Mouse (Mus musculus) forebrain, postnatal 0 days (tissue): ENCODE measurements around the gene Elobl. TPM values are rescaled to one million over a fixed set of nuclear protein-coding genes. Genes with fewer than 3 reads are reported as not detected.
"Not testable (repeated sequence)": the region's sequence is repeated elsewhere in the genome, so short reads cannot be mapped to it uniquely, and the experiment has no call there.

ENCODE experiments used
- ATAC-seq: fragments of 200-750 bp; cut with Nextera tagmentation; 2 replicates; pipeline ENCODE4 v1.8.0; 2017; ENCODE audit warnings: mild to moderate bottlenecking, moderate library complexity
- DNase-seq: peaks from one replicate; pipeline ENCODE4 v3.0.0-alpha.2; 2015
- H3K27ac ChIP-seq: fragments of 300-500 bp; sonication (generic); 2 replicates; pipeline ENCODE4 v1.5.1; 2014; ENCODE audit warnings: low read depth, mild to moderate bottlenecking, antibody characterized with exemption, low read length, moderate library complexity, mixed read lengths
- H3K27me3 ChIP-seq: fragments of 300-500 bp; sonication (generic); 2 replicates; pipeline ENCODE4 v1.6.1; 2014; ENCODE audit warnings: mild to moderate bottlenecking, low read length, mixed read lengths; ENCODE audit not compliant: insufficient read depth
- H3K36me3 ChIP-seq: fragments of 300-500 bp; sonication (generic); 2 replicates; pipeline ENCODE4 v1.6.1; 2014; ENCODE audit warnings: mild to moderate bottlenecking, moderate library complexity; ENCODE audit not compliant: insufficient read depth
- H3K4me1 ChIP-seq: fragments of 300-500 bp; sonication (generic); 2 replicates; pipeline ENCODE4 v1.6.1; 2014; ENCODE audit warnings: antibody characterized with exemption; ENCODE audit not compliant: insufficient read depth
- H3K4me2 ChIP-seq: fragments of 300-500 bp; sonication (generic); 2 replicates; pipeline ENCODE4 v1.6.1; 2014; ENCODE audit warnings: low read depth, mild to moderate bottlenecking, moderate library complexity
- H3K4me3 ChIP-seq: fragments of 300-500 bp; sonication (generic); 2 replicates; pipeline ENCODE4 v1.5.1; 2014; ENCODE audit warnings: low read depth, low read length, mixed read lengths
- H3K9ac ChIP-seq: fragments of 300-500 bp; sonication (generic); 2 replicates; pipeline ENCODE4 v1.6.1; 2014; ENCODE audit warnings: mild to moderate bottlenecking
- H3K9me3 ChIP-seq: fragments of 300-500 bp; sonication (generic); 2 replicates; pipeline ENCODE4 v1.6.1; 2016; ENCODE audit warnings: low read length
- CTCF ChIP-seq: sonication (generic); IDR thresholded peaks from 2 replicates; pipeline ENCODE4 v1.5.1; 2016; ENCODE audit warnings: antibody characterized with exemption, control low read depth, low read depth
- WGBS: fragments of 180-500 bp; shearing (Covaris S2); extraction: QIAGEN DNeasy Blood & Tissue Kit; methylation state at CpG from one replicate; pipeline ENCODE4 v1.1.7; 2014; 5-methylcytosine and 5-hydroxymethylcytosine counted together
- polyA plus RNA-seq: library from polyadenylated mRNA; unstranded; fragments of >200 nt; fragmentation: Nextera tagmentation; extraction: Ambion mirVana; gene quantifications from 2 replicates; pipeline ENCODE4 v1.2.1, GENCODE M21; 2015
- total RNA-seq: library from RNA; depleted of rRNA; stranded (reverse); fragments of >200 nt; gene quantifications from 2 replicates; pipeline ENCODE4 v1.2.3, GENCODE M21; 2014

The Elobl gene
- total and polyA plus RNA-seq, 2 experiments from 2014 or later = not detected

DNA sequence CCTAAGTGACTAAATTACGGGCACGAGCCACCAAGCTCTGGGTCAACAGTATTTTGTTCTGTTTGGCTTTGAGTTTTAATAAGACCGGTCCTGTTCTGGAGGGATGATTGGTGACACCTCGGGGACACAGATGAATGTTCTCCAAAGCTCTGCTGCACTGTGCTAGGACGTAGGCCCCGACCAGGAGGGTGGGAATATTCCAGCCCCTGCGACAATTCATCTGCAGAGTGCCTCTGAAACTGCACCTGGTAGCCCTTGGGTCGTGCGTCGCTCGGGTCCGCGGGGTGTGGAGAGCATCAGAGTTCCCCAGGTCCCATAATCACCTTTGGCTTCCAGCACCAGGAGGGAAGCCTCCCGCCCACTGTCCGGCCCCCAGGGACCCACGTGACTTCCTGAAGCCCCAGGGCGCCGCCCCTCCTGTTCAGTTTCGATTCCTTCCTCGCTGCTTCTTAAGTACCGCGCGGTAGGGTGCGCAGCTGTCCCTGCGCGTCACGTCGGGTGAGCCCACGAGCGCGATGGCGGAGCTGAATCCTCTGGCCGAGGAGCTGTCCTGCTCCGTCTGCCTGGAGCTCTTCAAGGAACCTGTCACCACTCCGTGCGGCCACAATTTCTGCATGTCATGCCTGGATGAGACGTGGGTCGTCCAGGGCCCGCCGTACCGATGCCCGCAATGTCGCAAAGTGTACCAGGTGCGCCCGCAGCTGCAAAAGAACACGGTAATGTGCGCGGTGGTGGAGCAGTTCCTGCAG lies 32.4 kb upstream of the Elobl start, which contains the start of gene Trim25:
Gene Trim25 (plus strand): TSS at position 403 of the 749 bp plus-strand sequence.
- Histone ChIP-seq H3K4me2 (peak within 1 kb of the TSS; percentile 41), H3K27ac (peak within 1 kb of the TSS; percentile 4; the same call in 1 of the 2 replicates), H3K9me3 (no peaks in the 10 kb centered on the region), H3K27me3 (peaks cover 14% of the 10 kb centered on the region), H3K4me3 (peak within 1 kb of the TSS; percentile 33), H3K36me3 (no peaks in the 10 kb centered on the region), H3K4me1 (no peaks in the 10 kb centered on the region), H3K9ac (peak within 1 kb of the TSS; percentile 39; the same call in 1 of the 2 replicates)
- WGBS = 2% methylated on average over 48 of the region's 48 CpGs
- DNase-seq (peak; percentile 62), ATAC-seq (peak; percentile 65)
- 0 out of 2 replicates have a peak, but pooled peaks have one; percentile 5 for TF ChIP-seq CTCF

DNA sequence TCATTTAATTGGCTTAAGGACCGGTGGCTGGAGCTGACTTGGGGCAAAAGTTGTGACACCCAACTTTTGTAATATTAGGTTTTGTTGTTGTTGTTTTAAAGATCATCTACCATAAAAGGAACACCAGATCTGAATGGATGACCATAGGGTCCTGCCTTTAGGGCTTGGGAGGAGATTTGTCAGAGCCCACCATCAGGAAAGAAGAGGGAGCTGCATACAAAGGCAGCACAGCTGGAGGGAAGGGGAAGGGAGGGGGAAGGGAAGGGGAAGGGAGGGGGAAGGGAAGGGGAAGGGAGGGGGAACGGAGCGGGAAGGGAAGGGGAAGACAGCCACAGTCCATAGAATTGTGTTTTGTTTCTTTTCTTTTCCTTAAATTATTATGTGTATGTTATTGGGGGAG lies 31.7 kb upstream of the Elobl start:
- Histone ChIP-seq H3K9ac (no peak overlapping the region), H3K4me2 (no peak overlapping the region), H3K27ac (no peak overlapping the region), H3K4me1 (no peaks in the 10 kb centered on the region), H3K9me3 (no peaks in the 10 kb centered on the region), H3K36me3 (no peaks in the 10 kb centered on the region), H3K27me3 (peaks cover 14% of the 10 kb centered on the region), H3K4me3 (no peak overlapping the region)
- no peak for TF ChIP-seq CTCF
- WGBS = 8% methylated on average over 3 of the region's 3 CpGs
- no peak for DNase-seq
- ATAC-seq = no peak

DNA sequence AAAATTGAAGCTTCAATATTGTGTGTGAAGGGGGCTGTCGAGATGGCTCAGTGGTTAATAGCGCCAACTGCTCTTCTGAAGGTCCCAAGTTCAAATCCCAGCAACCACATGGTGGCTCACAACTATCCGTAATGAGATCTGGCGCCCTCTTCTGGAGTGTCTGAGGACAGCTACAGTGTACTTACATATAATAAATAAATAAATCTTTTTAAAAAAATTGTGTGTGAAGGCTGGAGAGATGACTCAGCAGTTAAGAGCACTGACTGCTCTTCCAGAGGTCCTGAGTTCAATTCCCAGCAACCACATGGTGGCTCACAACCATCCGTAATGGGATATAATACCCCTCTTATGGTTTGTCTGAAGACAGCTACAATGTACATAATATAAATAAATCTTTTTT lies 30.6 kb upstream of the Elobl start:
- WGBS = 85% methylated on average over 5 of the region's 5 CpGs

DNA sequence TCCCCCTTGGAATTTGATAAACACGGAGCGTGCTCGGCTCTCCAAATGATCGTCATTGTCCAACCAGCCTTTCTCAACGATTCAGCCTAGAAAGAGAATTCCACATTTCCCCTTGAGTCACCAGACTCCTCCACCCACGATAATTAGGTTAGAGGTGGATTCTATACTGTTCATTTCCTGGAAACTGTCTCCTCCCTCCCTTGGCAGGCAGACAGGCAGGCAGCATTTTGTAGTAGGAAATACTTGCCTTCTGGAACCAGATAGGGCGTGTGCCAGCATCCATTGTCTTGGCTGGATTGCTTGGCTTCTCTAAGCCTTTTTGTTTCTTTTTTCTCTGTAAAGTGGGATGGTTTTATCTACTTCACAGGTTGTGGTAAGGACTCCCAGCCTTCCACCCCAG lies 29.7 kb upstream of the Elobl start:
- Histone ChIP-seq H3K27ac (no peak overlapping the region), H3K9me3 (no peaks in the 10 kb centered on the region), H3K4me2 (no peak overlapping the region), H3K36me3 (peaks cover 1% of the 10 kb centered on the region; the same call in 1 of the 2 replicates), H3K4me1 (no peaks in the 10 kb centered on the region), H3K4me3 (no peak overlapping the region), H3K27me3 (peaks cover 14% of the 10 kb centered on the region), H3K9ac (no peak overlapping the region)
- 69% methylated on average over 7 of the region's 7 CpGs for WGBS
- peak; percentile 9 for DNase-seq
- TF ChIP-seq CTCF = no peak
- no peak for ATAC-seq

More for the DNA sequence above, 30.6 kb upstream of the Elobl start:
- peaks cover 14% of the 10 kb centered on the region for H3K27me3 ChIP-seq
- not testable (repeated sequence) for ATAC-seq, DNase-seq, H3K9me3 ChIP-seq, H3K9ac ChIP-seq, H3K27ac ChIP-seq, H3K4me1 ChIP-seq, H3K4me2 ChIP-seq, H3K36me3 ChIP-seq, H3K4me3 ChIP-seq

DNA sequence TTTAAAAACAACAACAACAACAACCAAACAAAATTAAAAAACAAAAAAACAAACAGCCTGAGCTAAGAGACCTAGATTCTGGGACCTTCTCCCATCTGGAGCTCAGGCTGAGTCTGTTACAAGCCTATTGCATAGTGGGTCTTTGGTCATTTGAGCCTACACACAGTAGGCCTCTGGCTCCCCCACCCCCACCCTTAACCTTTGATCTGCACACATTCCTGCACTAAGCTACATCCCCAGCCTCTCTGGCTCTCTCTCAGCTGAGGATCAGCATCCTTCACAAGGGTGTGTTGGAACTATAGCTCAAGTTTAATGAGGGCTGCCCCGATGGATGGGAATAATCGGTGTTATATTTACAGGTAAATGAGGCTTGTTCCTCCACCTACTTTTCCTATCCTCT lies 28.9 kb upstream of the Elobl start:
- no peak overlapping the region for H3K4me3 ChIP-seq
- TF ChIP-seq CTCF = no peak

DNA sequence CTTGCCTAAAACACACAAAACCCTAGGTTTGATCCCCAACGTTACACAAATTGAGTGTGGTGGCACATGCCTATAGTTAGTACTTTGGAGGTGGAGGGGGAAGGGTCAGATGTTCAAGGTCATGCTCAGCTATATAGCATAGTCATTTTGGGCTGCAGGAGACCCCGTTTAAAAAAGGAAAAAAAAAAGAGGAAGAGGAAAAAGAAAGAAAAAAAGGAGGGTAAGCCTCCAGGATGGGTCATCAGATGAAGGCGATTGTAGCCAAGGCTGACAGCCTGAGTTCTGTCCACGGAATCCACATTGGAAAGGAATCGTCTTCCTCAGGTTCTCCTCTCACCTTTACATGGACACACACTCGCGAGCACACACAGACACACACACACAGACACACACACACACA lies 27.8 kb upstream of the Elobl start:
- ATAC-seq = no peak
- WGBS = 87% methylated on average over 7 of the region's 7 CpGs

More for the DNA sequence above, 28.9 kb upstream of the Elobl start:
- Histone ChIP-seq H3K4me2 (no peak overlapping the region), H3K27ac (no peak overlapping the region), H3K36me3 (peaks cover 9% of the 10 kb centered on the region), H3K27me3 (peaks cover 14% of the 10 kb centered on the region), H3K9ac (no peak overlapping the region), H3K9me3 (no peaks in the 10 kb centered on the region), H3K4me1 (no peaks in the 10 kb centered on the region)
- no peak for ATAC-seq
- DNase-seq = no peak
- 86% methylated on average over 2 of the region's 2 CpGs for WGBS

DNA sequence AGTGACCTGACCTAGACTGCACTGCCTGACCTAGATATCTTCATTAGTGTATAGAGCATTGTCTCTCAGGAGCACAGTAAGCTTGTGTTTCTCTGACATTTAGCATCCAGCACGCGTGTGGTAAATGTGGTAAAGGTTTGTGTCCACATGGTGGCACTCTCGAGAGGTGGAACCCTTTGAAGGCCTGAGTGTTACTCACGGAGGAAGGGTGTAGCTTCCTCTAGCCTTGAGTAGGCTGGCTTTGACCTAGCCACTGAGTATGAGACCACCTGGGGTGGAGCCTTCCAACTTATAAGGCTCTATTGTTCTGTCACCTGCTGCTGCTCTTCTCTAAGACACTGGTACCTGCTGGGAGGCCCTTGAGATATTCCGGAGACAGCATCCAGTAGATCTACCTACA lies 26.9 kb upstream of the Elobl start:
- peak; percentile 53 for TF ChIP-seq CTCF
- no peaks in the 10 kb centered on the region for H3K9me3 ChIP-seq
- peaks cover 15% of the 10 kb centered on the region for H3K36me3 ChIP-seq
- no peak overlapping the region for H3K4me2 ChIP-seq
- no peak overlapping the region for H3K27ac ChIP-seq
- no peak overlapping the region for H3K4me3 ChIP-seq
- DNase-seq (peak; percentile 32), ATAC-seq (no peak)
- WGBS = 14% methylated on average over 5 of the region's 5 CpGs
- no peak overlapping the region for H3K9ac ChIP-seq
- no peaks in the 10 kb centered on the region for H3K4me1 ChIP-seq
- H3K27me3 ChIP-seq = 0 out of 2 replicates have a peak, but pooled peaks cover under 1% of the 10 kb centered on the region

More for the DNA sequence above, 27.8 kb upstream of the Elobl start:
- H3K9ac ChIP-seq = no peak overlapping the region
- H3K36me3 ChIP-seq = peaks cover 11% of the 10 kb centered on the region
- H3K9me3 ChIP-seq = no peaks in the 10 kb centered on the region
- no peak overlapping the region for H3K4me2 ChIP-seq
- DNase-seq = no peak
- H3K4me1 ChIP-seq = no peaks in the 10 kb centered on the region
- peaks cover 8% of the 10 kb centered on the region; the same call in 1 of the 2 replicates for H3K27me3 ChIP-seq
- TF ChIP-seq CTCF = no peak
- no peak overlapping the region for H3K27ac ChIP-seq
- no peak overlapping the region for H3K4me3 ChIP-seq
